Mouse (Mus musculus) urinary bladder, postnatal 25 days (tissue): ENCODE measurements around the gene Galr2.

Source experiments
- DNase-seq: peaks from one replicate; pipeline ENCODE4 v3.0.0; 2022; ENCODE audit warnings: low spot score

Galr2 gene

GRCm38 (mm10) chr11:116280751-116281663 is at the start of gene Galr2:
Gene Galr2 (plus strand): TSS chr11:116280939.
- DNase-seq: no peak

- no peak for DNase-seq
Measured at GRCm38 (mm10) chr11:116232427-116232826, 48.3 kb upstream of the Galr2 start.

GRCm38 (mm10) chr11:116234901-116235300 is 45.8 kb upstream of the Galr2 start:
- no peak for DNase-seq

- peak; percentile 79 for DNase-seq
Measured at GRCm38 (mm10) chr11:116237742-116238395, 42.9 kb upstream of the Galr2 start, which contains the start of gene Evpl. Gene Evpl (minus strand): TSS chr11:116238077.

GRCm38 (mm10) chr11:116239797-116240196 is 40.9 kb upstream of the Galr2 start:
- no peak for DNase-seq

- no peak for DNase-seq
Measured at GRCm38 (mm10) chr11:116241744-116242235, 38.9 kb upstream of the Galr2 start.

GRCm38 (mm10) chr11:116244580-116244979 is 36.2 kb upstream of the Galr2 start:
- DNase-seq: no peak

- no peak for DNase-seq
Measured at GRCm38 (mm10) chr11:116245616-116246015, 35.1 kb upstream of the Galr2 start.

GRCm38 (mm10) chr11:116247502-116248222 is 33.1 kb upstream of the Galr2 start:
- DNase-seq: no peak

GRCm38 (mm10) chr11:116250898-116251297 is 29.8 kb upstream of the Galr2 start:
- DNase-seq: no peak

GRCm38 (mm10) chr11:116253076-116253600 is 27.6 kb upstream of the Galr2 start:
- no peak for DNase-seq

GRCm38 (mm10) chr11:116254627-116255026 is 26.1 kb upstream of the Galr2 start:
- no peak for DNase-seq

- no peak for DNase-seq
Measured at GRCm38 (mm10) chr11:116255090-116255981, 25.4 kb upstream of the Galr2 start.

- no peak for DNase-seq
Measured at GRCm38 (mm10) chr11:116255982-116256675, 24.6 kb upstream of the Galr2 start.

- DNase-seq: no peak
Measured at GRCm38 (mm10) chr11:116259461-116259860, 21.3 kb upstream of the Galr2 start.

- DNase-seq: peak; percentile 58
Measured at GRCm38 (mm10) chr11:116260259-116260658, 20.5 kb upstream of the Galr2 start.

- DNase-seq: no peak
Measured at GRCm38 (mm10) chr11:116265352-116265751, 15.4 kb upstream of the Galr2 start.

- DNase-seq: no peak
Measured at GRCm38 (mm10) chr11:116265850-116266249, 14.9 kb upstream of the Galr2 start.

- no peak for DNase-seq
Measured at GRCm38 (mm10) chr11:116267637-116268036, 13.1 kb upstream of the Galr2 start.

- DNase-seq: no peak
Measured at GRCm38 (mm10) chr11:116268313-116268712, 12.4 kb upstream of the Galr2 start.
